Mouse (Mus musculus) heart, postnatal 0 days (tissue): ENCODE data around the gene Bche. TPM values are rescaled to one million over a fixed set of nuclear protein-coding genes. Genes with fewer than 3 reads are reported as not detected.

Experiments
- ATAC-seq: fragments of 200-750 bp; cut with Nextera tagmentation; 2 replicates; pipeline ENCODE4 v1.8.0; 2017; ENCODE audit warnings: low read depth, moderate number of reproducible peaks, moderate library complexity; ENCODE audit not compliant: insufficient read depth
- DNase-seq: peaks from one replicate; pipeline ENCODE4 v3.0.0-alpha.2; 2016; ENCODE audit warnings: low spot score
- H3K27ac ChIP-seq: fragments of 300-500 bp; sonication (generic); 2 replicates; pipeline ENCODE4 v1.5.1; 2014; ENCODE audit warnings: low read depth, mild to moderate bottlenecking
- H3K27me3 ChIP-seq: fragments of 300-500 bp; sonication (generic); 2 replicates; pipeline ENCODE4 v1.6.1; 2014; ENCODE audit warnings: low read length, mixed read lengths; ENCODE audit not compliant: control insufficient read depth, insufficient read depth
- H3K36me3 ChIP-seq: fragments of 300-500 bp; sonication (generic); replicated peaks from 2 replicates; pipeline ENCODE4 v1.6.1; 2014; ENCODE audit warnings: low read length, mixed read lengths; ENCODE audit not compliant: control insufficient read depth, insufficient read depth
- H3K4me1 ChIP-seq: fragments of 300-500 bp; sonication (generic); 2 replicates; pipeline ENCODE4 v1.6.1; 2014; ENCODE audit warnings: antibody characterized with exemption; ENCODE audit not compliant: control insufficient read depth, insufficient read depth
- H3K4me2 ChIP-seq: fragments of 300-500 bp; sonication (generic); 2 replicates; pipeline ENCODE4 v1.6.1; 2014; ENCODE audit warnings: low read depth, mild to moderate bottlenecking, low read length, moderate library complexity
- H3K4me3 ChIP-seq: fragments of 300-500 bp; sonication (generic); 2 replicates; pipeline ENCODE4 v1.5.1; 2014; ENCODE audit warnings: low read depth, low read length
- H3K9ac ChIP-seq: fragments of 300-500 bp; sonication (generic); replicated peaks from 2 replicates; pipeline ENCODE4 v1.6.1; 2014; ENCODE audit warnings: low read depth, low read length, mixed read lengths
- H3K9me3 ChIP-seq: fragments of 300-500 bp; sonication (generic); replicated peaks from 2 replicates; pipeline ENCODE4 v1.6.1; 2016; ENCODE audit warnings: low read length; ENCODE audit not compliant: control insufficient read depth
- CTCF ChIP-seq: IDR thresholded peaks from 2 replicates; pipeline ENCODE4 v1.5.1; 2016; ENCODE audit warnings: antibody characterized with exemption, control low read depth, low read depth
- EP300 ChIP-seq: IDR thresholded peaks from 2 replicates; pipeline ENCODE4 v1.6.1; 2016; ENCODE audit warnings: antibody characterized with exemption, low read depth
- WGBS: fragments of 180-500 bp; shearing (Covaris S2); extraction: QIAGEN DNeasy Blood & Tissue Kit; methylation state at CpG from one replicate; pipeline ENCODE4 v1.1.7; 2014; 5-methylcytosine and 5-hydroxymethylcytosine counted together
- polyA plus RNA-seq: library from polyadenylated mRNA; unstranded; fragments of >200 nt; fragmentation: Nextera tagmentation; extraction: Ambion mirVana; gene quantifications from 2 replicates; pipeline ENCODE4 v1.2.1, GENCODE M21; 2015
- total RNA-seq: library from RNA; depleted of rRNA; stranded (reverse); fragments of >200 nt; gene quantifications from 2 replicates; pipeline ENCODE4 v1.2.3, GENCODE M21; 2014; ENCODE audit warnings: low replicate concordance; rRNA removed

The Bche gene
- total RNA-seq (20.0 and 24.4 TPM in 2 replicates), polyA plus RNA-seq (9.2 and 9.8 TPM in 2 replicates)

GRCm38 (mm10) chr3:73708410-73708714, at the start of gene Bche:
Gene Bche, minus strand, starts transcription at chr3:73708415.
- ATAC-seq (no peak), DNase-seq (no peak)
- peak within 1 kb of the TSS; percentile 55 for H3K9ac ChIP-seq
- no peaks in the 10 kb centered on the region for H3K27me3 ChIP-seq
- peak within 1 kb of the TSS; percentile 56 for H3K4me3 ChIP-seq
- TF ChIP-seq EP300, result no peak
- H3K4me2 ChIP-seq, result peak within 1 kb of the TSS; percentile 61
- 11% methylated on average over 10 of the region's 10 CpGs for WGBS
- no peaks in the 10 kb centered on the region for H3K9me3 ChIP-seq
- H3K4me1 ChIP-seq, result no peaks in the 10 kb centered on the region
- H3K27ac ChIP-seq, result peak within 1 kb of the TSS; percentile 82
- H3K36me3 ChIP-seq, result no peaks in the 10 kb centered on the region

- DNase-seq, result no peak
- Histone ChIP-seq H3K27me3 (no peaks in the 10 kb centered on the region), H3K4me3 (no peak overlapping the region), H3K9ac (no peak overlapping the region), H3K4me2 (no peak overlapping the region), H3K27ac (no peak overlapping the region), H3K4me1 (no peaks in the 10 kb centered on the region), H3K9me3 (no peaks in the 10 kb centered on the region), H3K36me3 (no peaks in the 10 kb centered on the region)
- TF ChIP-seq CTCF, result no peak
- no peak for TF ChIP-seq EP300
- no peak for ATAC-seq
Measured at GRCm38 (mm10) chr3:73741998-73742397, 33.8 kb upstream of the Bche start.

- no peak for ATAC-seq
- Histone ChIP-seq H3K9ac (no peak overlapping the region), H3K4me3 (no peak overlapping the region), H3K27me3 (no peaks in the 10 kb centered on the region), H3K4me1 (no peaks in the 10 kb centered on the region), H3K27ac (no peak overlapping the region), H3K9me3 (no peaks in the 10 kb centered on the region), H3K36me3 (no peaks in the 10 kb centered on the region), H3K4me2 (no peak overlapping the region)
- DNase-seq, result peak; percentile 41
- TF ChIP-seq EP300 (no peak), CTCF (peak; percentile 66)
- WGBS, result 42% methylated on average over 2 of the region's 2 CpGs
Measured at GRCm38 (mm10) chr3:73731677-73732076, 23.5 kb upstream of the Bche start.

- no peak for TF ChIP-seq CTCF
- TF ChIP-seq EP300, result no peak
- no peak for DNase-seq
- H3K9me3 ChIP-seq, result no peaks in the 10 kb centered on the region
- 81% methylated on average over 5 of the region's 5 CpGs for WGBS
- ATAC-seq, result no peak
- no peak overlapping the region for H3K27ac ChIP-seq
- no peak overlapping the region for H3K4me3 ChIP-seq
- H3K4me1 ChIP-seq, result no peaks in the 10 kb centered on the region
- H3K27me3 ChIP-seq, result no peaks in the 10 kb centered on the region
- H3K4me2 ChIP-seq, result no peak overlapping the region
- H3K9ac ChIP-seq, result no peak overlapping the region
- H3K36me3 ChIP-seq, result no peaks in the 10 kb centered on the region
Measured at GRCm38 (mm10) chr3:73729511-73729910, 21.3 kb upstream of the Bche start.

- no peak for DNase-seq
- Histone ChIP-seq H3K9ac (no peak overlapping the region), H3K27ac (no peak overlapping the region), H3K4me3 (no peak overlapping the region), H3K9me3 (no peaks in the 10 kb centered on the region), H3K4me1 (no peaks in the 10 kb centered on the region), H3K36me3 (no peaks in the 10 kb centered on the region), H3K4me2 (no peak overlapping the region), H3K27me3 (no peaks in the 10 kb centered on the region)
- TF ChIP-seq CTCF, result no peak
- no peak for TF ChIP-seq EP300
- ATAC-seq, result no peak
Measured at GRCm38 (mm10) chr3:73725711-73726110, 17.5 kb upstream of the Bche start.

- ATAC-seq (no peak), DNase-seq (no peak)
- Histone ChIP-seq H3K4me3 (no peak overlapping the region), H3K4me2 (no peak overlapping the region), H3K4me1 (no peaks in the 10 kb centered on the region), H3K9me3 (no peaks in the 10 kb centered on the region), H3K27me3 (no peaks in the 10 kb centered on the region), H3K27ac (no peak overlapping the region), H3K36me3 (no peaks in the 10 kb centered on the region), H3K9ac (no peak overlapping the region)
- TF ChIP-seq EP300 (no peak), CTCF (no peak)
- 79% methylated on average over 1 of the region's 1 CpGs for WGBS
Measured at GRCm38 (mm10) chr3:73724869-73725268, 16.7 kb upstream of the Bche start.
